Mouse (Mus musculus) 416B (cell line): ENCODE results near the gene Cabp5.
"Not testable (repeated sequence)": the region's sequence is repeated elsewhere in the genome, so short reads cannot be mapped to it uniquely, and the experiment has no call there.

Experiments used
- DNase-seq: peaks from one replicate; pipeline ENCODE4 v3.0.0; 2011; ENCODE audit warnings: low read depth

Gene Cabp5

DNA sequence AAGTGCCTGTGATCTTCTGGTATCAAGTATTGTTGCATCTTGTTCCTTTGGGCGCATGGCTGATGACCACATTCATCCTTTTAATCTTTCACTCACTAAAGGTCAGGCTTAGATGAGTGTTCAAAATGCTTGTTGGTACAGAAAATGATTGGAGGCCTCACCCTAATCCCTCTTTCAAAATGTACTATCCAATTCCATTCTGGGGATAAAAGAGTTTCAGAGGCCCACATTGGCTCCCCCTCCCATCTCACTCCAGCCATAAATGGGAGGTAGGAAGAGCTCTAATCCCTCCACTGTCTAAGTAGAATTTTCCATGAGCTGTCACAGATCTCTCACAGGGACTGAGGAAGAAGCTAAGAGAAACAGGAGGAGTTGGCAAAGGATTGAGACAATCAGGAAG, at the start of gene Cabp5:
TSS of gene Cabp5 (plus strand) at position 301 of the 400 bp plus-strand sequence.
- DNase-seq: no peak

DNA sequence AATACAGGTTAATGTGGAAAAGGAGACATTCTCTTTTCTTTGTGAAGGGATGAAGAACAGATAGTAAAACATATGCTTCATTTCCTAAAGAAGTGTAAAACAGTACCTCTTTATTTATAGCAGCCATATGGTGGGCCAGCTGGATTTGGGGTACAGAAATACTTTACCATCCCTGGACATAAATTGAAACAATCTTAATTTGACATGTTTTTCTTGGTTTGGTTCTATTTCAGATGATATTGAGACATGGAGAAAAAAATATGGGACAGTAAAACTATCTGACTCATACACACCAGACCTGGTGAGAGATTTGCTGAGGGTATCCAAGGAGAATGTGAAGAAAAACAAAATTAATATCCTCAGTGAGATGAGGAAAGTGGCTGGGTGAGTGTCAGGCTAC, 42.0 kb upstream of the Cabp5 start:
- DNase-seq: no peak

GRCm38 (mm10) chr7:13380588-13380987, 17.3 kb upstream of the Cabp5 start:
- DNase-seq: no peak

GRCm38 (mm10) chr7:13450541-13450940, 52.6 kb downstream of the Cabp5 start, which contains the start of gene Bsph1:
Bsph1 (plus strand) TSS chr7:13450841.
- DNase-seq: not testable (repeated sequence)
